9 mouse cellular contexts compared by ENCODE assay signal in the genomic region with DNA sequence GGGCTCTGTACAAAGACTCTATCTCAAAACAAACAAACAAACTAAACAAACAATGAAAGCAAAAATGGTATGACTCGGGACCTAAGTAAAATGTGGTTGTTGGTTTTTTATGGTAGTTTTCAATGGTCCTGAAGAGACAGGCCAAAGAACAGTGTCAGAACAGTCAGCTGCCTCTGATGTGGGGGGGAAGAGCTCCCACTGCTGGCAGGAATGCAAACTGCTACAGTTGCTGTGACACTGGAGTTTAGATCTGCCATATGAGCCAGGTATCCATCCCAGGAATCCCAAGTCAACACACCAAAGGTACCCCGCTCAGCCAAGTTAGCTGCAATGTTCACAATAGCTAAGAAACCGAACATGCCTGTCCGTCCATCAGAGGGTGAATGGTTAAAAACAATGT. TPM values are rescaled to one million over a fixed set of nuclear protein-coding genes. Genes with fewer than 3 reads are reported as not detected.
A peak's percentile ranks its signal among the peaks of the same experiment; 100 is the strongest.
DNase-seq lines count a peak whose midpoint lies in the region; ATAC-seq lines count a peak whose summit lies in the region.
"Had no signal": no experiment of that assay in that cellular context is flagged by ENCODE, and none has a peak within 500 bp of the region (broad histone marks: within the 10 kb centered on the region; RNA-seq: fewer than 3 reads in every experiment).

No protein-coding gene starts in this region.

- no peak; the same call in 1 of the 2 replicates for ATAC-seq in cerebellum, adult (ENCODE audit: insufficient number of reproducible peaks, low FRiP score, low TSS enrichment)
- ATAC-seq in hematopoietic stem cell, adult 5-6 weeks (replicated peaks in 1 of 2; ENCODE audit: insufficient read depth in 1 of 2, low FRiP score in 2 of 2, low TSS enrichment in 1 of 2, low read depth in 1 of 2, poor library complexity in 2 of 2, severe bottlenecking in 2 of 2) = peak; percentile 76 to 84

- DNase-seq in cerebellum, adult 11 months = peak; percentile 64
- peak; percentile 8 to 25 for DNase-seq in urinary bladder, postnatal 36 days (ENCODE audit: low spot score in 2 of 2)
- DNase-seq in urinary bladder, postnatal 10 days (ENCODE audit: low spot score) = no peak
- peak; percentile 83 for DNase-seq in embryo, embryonic 10 days (ENCODE audit: low spot score)
- peak; percentile 10 for DNase-seq in left cerebral cortex, adult 8-10 months (ENCODE audit: low spot score in 2 of 2)
- peak; percentile 65 for DNase-seq in naive thymus-derived CD4-positive, alpha-beta T cell, adult 2 months (ENCODE audit: low read depth)

RNA-seq across cellular contexts. Expression of gene Saa2, which starts 19.1 kb away (rescaled TPM):
- not detected in 2 replicates for total RNA-seq in hematopoietic stem cell, adult 5-6 weeks (2017)
- total RNA-seq in left cerebral cortex, adult 8-10 months (2022) = not detected
- total RNA-seq: layer of hippocampus, adult 8-10 months had no signal

RNA-seq across cellular contexts. Expression of gene Hps5, which starts 25.2 kb away (rescaled TPM):
- 31.6 and 42.5 TPM in 2 replicates for total RNA-seq in hematopoietic stem cell, adult 5-6 weeks (2017)
- 10 to 100 TPM; 13.8 to 19.3 (median 16.5) TPM for total RNA-seq in left cerebral cortex, adult 8-10 months (2022)

RNA-seq across cellular contexts. Expression of gene Gtf2h1, which starts 25.2 kb away (rescaled TPM):
- 77.6 and 92.8 TPM in 2 replicates for total RNA-seq in hematopoietic stem cell, adult 5-6 weeks (2017)
- total RNA-seq in left cerebral cortex, adult 8-10 months (2022) = 10 to 100 TPM; 35.7 to 41.7 (median 37.8) TPM

RNA-seq across cellular contexts. Expression of gene Saa1, which starts 27.9 kb away (rescaled TPM):
- not detected in 2 replicates for total RNA-seq in hematopoietic stem cell, adult 5-6 weeks (2017)
- total RNA-seq in left cerebral cortex, adult 8-10 months (2022) = not detected
- total RNA-seq: layer of hippocampus, adult 8-10 months had no signal

RNA-seq across cellular contexts. Expression of gene Saa4, which starts 38.3 kb away (rescaled TPM):
- not detected in 2 replicates for total RNA-seq in hematopoietic stem cell, adult 5-6 weeks (2017)
- total RNA-seq in left cerebral cortex, adult 8-10 months (2022) = not detected
- total RNA-seq: layer of hippocampus, adult 8-10 months had no signal
